Mouse (Mus musculus): Measurements from ENCODE around the gene Polr1d. TPM values are rescaled to one million over a fixed set of nuclear protein-coding genes. Genes with fewer than 3 reads are reported as not detected.

Polr1d gene
- polyA plus RNA-seq, 1 experiment from 2014 or later: 145 TPM

DNA sequence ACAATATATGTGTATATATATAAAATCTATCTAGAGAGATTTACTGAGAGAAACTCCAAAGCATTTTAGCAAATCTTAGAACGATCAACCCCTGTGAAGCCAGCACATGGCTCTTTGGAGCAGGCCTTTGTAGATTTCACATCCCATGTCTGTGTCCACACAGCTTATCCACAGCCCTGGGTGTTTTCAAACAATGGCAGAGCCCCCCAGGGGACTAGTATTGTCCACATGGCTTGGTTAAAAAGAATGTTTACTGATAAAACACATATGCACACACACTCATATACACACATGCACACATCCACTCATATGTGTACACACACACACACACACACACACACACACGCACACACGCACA, 58.2 kb downstream of the Polr1d start:
- ATAC-seq (ENCODE audit: insufficient read depth, low FRiP score): no peak
- no peaks in the 10 kb centered on the region for H3K9me3 ChIP-seq (replicated peaks; ENCODE audit: control insufficient read depth, low read length)
- 91% methylated on average over 3 of the region's 3 CpGs for WGBS
- no peak overlapping the region for H3K4me2 ChIP-seq (ENCODE audit: low read depth, low read length)
- H3K27me3 ChIP-seq (ENCODE audit: control insufficient read depth, insufficient read depth, low read length): no peaks in the 10 kb centered on the region
- H3K27ac ChIP-seq (ENCODE audit: low read length): no peak overlapping the region
- H3K4me3 ChIP-seq (replicated peaks; ENCODE audit: low read length): no peak overlapping the region
- H3K36me3 ChIP-seq (ENCODE audit: control insufficient read depth, insufficient read depth, low read length): no peaks in the 10 kb centered on the region
- H3K4me1 ChIP-seq (ENCODE audit: control insufficient read depth, insufficient read depth, low read length): no peaks in the 10 kb centered on the region; the same call in 1 of the 2 replicates
- H3K9ac ChIP-seq (ENCODE audit: low read length): no peak overlapping the region

DNA sequence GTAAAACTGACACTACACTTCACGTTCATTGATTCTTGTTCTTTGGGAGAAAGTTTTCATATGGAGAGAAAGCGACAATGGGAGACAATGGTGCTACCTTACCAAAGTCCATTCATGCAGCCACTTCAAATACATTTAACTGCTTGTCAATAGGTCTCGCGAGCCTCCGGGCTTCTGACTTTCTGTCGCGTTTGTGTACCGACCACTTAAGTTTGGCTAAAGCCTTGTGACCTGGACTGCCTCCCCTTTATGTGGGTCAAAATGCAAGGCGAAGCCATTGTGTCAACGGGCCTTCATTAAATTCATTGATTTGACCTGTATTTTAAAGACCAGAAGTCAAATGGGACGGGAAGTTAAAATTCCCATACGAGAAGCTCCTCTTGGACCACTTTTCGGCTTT, 59.1 kb downstream of the Polr1d start:
- no peak overlapping the region for H3K9ac ChIP-seq (ENCODE audit: low read length)
- H3K4me1 ChIP-seq (ENCODE audit: control insufficient read depth, insufficient read depth, low read length): no peaks in the 10 kb centered on the region; the same call in 1 of the 2 replicates
- ATAC-seq (ENCODE audit: insufficient read depth, low FRiP score): no peak
- 56% methylated on average over 13 of the region's 13 CpGs for WGBS
- H3K27ac ChIP-seq (ENCODE audit: low read length): no peak overlapping the region
- H3K27me3 ChIP-seq (ENCODE audit: control insufficient read depth, insufficient read depth, low read length): no peaks in the 10 kb centered on the region
- H3K9me3 ChIP-seq (replicated peaks; ENCODE audit: control insufficient read depth, low read length): no peaks in the 10 kb centered on the region
- H3K4me2 ChIP-seq (ENCODE audit: low read depth, low read length): no peak overlapping the region
- H3K4me3 ChIP-seq (replicated peaks; ENCODE audit: low read length): no peak overlapping the region
- H3K36me3 ChIP-seq (ENCODE audit: control insufficient read depth, insufficient read depth, low read length): no peaks in the 10 kb centered on the region

DNA sequence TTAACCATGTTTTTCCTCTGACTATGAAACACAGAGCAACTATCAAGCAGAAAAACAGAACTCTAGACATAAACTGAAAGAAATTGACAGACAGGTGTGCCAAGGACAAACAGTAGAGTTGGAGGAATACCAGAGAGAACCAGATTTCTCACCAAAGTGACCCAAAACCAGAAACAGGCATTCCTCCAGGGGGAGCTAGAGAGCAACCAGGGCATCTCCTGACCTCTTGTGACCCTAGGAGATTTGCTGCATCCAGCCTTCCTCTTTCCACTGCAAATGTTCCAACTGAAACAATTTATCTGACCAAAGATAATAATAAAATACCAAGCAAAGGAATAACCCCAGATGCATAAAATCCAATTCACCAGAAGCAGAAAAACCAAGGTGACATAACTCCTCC, 70.5 kb downstream of the Polr1d start:
- Histone ChIP-seq H3K9ac (ENCODE audit: low read length) (no peak overlapping the region), H3K36me3 (ENCODE audit: control insufficient read depth, insufficient read depth, low read length) (no peaks in the 10 kb centered on the region), H3K4me1 (ENCODE audit: control insufficient read depth, insufficient read depth, low read length) (no peaks in the 10 kb centered on the region), H3K4me2 (ENCODE audit: low read depth, low read length) (no peak overlapping the region), H3K9me3 (replicated peaks; ENCODE audit: control insufficient read depth, low read length) (no peaks in the 10 kb centered on the region), H3K27ac (ENCODE audit: low read length) (no peak overlapping the region), H3K27me3 (ENCODE audit: control insufficient read depth, insufficient read depth, low read length) (no peaks in the 10 kb centered on the region), H3K4me3 (replicated peaks; ENCODE audit: low read length) (no peak overlapping the region)
- ATAC-seq (ENCODE audit: insufficient read depth, low FRiP score): no peak

DNA sequence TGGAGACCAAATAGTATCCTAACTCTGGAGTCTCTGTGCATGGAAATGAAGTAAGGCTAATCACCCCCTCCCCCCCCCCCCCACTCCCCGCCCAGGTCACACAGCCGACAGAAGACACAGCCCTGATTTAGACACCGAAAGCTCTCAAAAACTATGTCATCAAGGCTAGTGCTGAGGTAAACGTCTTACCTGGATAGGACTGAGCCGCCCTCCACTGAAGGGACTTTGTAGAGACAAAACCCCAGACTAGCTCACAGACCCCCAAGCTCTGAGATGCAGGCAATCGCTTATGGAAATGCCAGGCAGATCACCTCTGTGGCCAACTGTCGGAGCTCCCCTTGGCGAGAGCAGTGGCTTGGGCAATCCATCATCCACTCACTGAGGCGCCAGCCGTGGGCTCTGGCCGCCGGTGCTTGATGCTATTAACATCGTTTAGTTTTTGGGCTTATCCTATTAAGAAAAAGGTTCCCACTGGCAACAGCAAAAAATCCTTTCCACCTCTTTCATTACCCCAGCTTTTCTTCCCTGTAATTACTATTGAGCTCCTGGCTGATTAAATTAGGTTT, 78.0 kb downstream of the Polr1d start:
- H3K9ac ChIP-seq (ENCODE audit: low read length): no peak overlapping the region
- WGBS: 14% methylated on average over 13 of the region's 13 CpGs
- no peak overlapping the region for H3K4me3 ChIP-seq (replicated peaks; ENCODE audit: low read length)
- no peaks in the 10 kb centered on the region; the same call in 1 of the 2 replicates for H3K27me3 ChIP-seq (ENCODE audit: control insufficient read depth, insufficient read depth, low read length)
- H3K9me3 ChIP-seq (replicated peaks; ENCODE audit: control insufficient read depth, low read length): no peaks in the 10 kb centered on the region
- H3K4me2 ChIP-seq (ENCODE audit: low read depth, low read length): no peak overlapping the region
- no peak for ATAC-seq (ENCODE audit: insufficient read depth, low FRiP score)
- no peak overlapping the region for H3K27ac ChIP-seq (ENCODE audit: low read length)
- no peaks in the 10 kb centered on the region for H3K36me3 ChIP-seq (ENCODE audit: control insufficient read depth, insufficient read depth, low read length)
- no peaks in the 10 kb centered on the region for H3K4me1 ChIP-seq (ENCODE audit: control insufficient read depth, insufficient read depth, low read length)

GRCm38 (mm10) chr5:147155449-147156133, 78.7 kb downstream of the Polr1d start:
- Histone ChIP-seq H3K4me1 (ENCODE audit: control insufficient read depth, insufficient read depth, low read length) (no peaks in the 10 kb centered on the region), H3K9me3 (replicated peaks; ENCODE audit: control insufficient read depth, low read length) (no peaks in the 10 kb centered on the region), H3K27ac (ENCODE audit: low read length) (no peak overlapping the region), H3K4me3 (replicated peaks; ENCODE audit: low read length) (no peak overlapping the region), H3K9ac (ENCODE audit: low read length) (no peak overlapping the region), H3K27me3 (ENCODE audit: control insufficient read depth, insufficient read depth, low read length) (no peaks in the 10 kb centered on the region; the same call in 1 of the 2 replicates), H3K36me3 (ENCODE audit: control insufficient read depth, insufficient read depth, low read length) (no peaks in the 10 kb centered on the region), H3K4me2 (ENCODE audit: low read depth, low read length) (no peak overlapping the region)
- WGBS: 22% methylated on average over 13 of the region's 13 CpGs
- ATAC-seq (ENCODE audit: insufficient read depth, low FRiP score): no peak

- no peaks in the 10 kb centered on the region for H3K9me3 ChIP-seq (replicated peaks; ENCODE audit: control insufficient read depth, low read length)
- no peaks in the 10 kb centered on the region; the same call in 1 of the 2 replicates for H3K27me3 ChIP-seq (ENCODE audit: control insufficient read depth, insufficient read depth, low read length)
- no peaks in the 10 kb centered on the region for H3K4me1 ChIP-seq (ENCODE audit: control insufficient read depth, insufficient read depth, low read length)
- no peak overlapping the region for H3K9ac ChIP-seq (ENCODE audit: low read length)
- no peak for ATAC-seq (ENCODE audit: insufficient read depth, low FRiP score)
- WGBS: 25% methylated on average over 3 of the region's 3 CpGs
- no peak overlapping the region for H3K4me2 ChIP-seq (ENCODE audit: low read depth, low read length)
- no peak overlapping the region for H3K27ac ChIP-seq (ENCODE audit: low read length)
- no peaks in the 10 kb centered on the region for H3K36me3 ChIP-seq (ENCODE audit: control insufficient read depth, insufficient read depth, low read length)
- no peak overlapping the region for H3K4me3 ChIP-seq (replicated peaks; ENCODE audit: low read length)
Observed at GRCm38 (mm10) chr5:147156376-147156775, 79.5 kb downstream of the Polr1d start.

DNA sequence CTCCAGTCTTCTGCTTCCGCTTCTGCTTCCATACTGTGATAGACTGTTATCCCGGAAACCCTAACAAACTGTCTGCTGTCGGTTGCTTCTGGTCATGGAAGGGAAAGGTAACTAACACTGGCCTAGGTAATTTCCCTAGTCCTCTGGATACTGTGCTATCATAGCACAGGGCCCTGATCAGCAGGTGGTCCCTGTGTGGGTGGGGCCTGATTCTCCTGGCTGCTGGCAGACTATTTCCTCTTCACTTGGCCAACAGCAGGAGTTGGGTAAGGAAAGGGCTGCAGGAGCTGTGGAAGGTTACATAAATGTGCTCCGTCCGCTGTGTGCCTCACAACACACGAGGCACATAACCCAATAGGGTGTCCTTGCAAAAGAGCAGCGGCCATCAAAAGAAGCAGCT, 80.6 kb downstream of the Polr1d start:
- WGBS: 76% methylated on average over 7 of the region's 7 CpGs
- ATAC-seq (ENCODE audit: insufficient read depth, low FRiP score): no peak

DNA sequence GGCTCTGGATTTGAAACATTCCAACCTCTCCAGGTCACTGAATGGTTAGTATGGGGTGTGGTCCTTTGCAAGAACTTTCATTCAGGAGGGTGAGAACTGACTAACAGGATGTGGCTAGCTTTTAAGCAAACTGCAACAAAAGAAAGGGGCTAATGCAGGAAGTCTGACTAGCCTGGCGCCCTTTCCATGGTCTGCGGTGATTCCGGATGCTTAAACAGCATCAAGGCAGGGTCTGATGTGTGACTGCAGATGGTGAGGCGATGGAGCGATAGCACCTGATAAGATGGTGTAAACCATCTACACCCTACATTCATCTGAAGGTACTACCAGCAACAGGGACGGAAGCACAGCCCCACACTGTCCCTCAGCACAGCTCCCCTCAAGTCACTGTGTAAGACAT, 82.5 kb downstream of the Polr1d start:
- no peaks in the 10 kb centered on the region for H3K9me3 ChIP-seq (replicated peaks; ENCODE audit: control insufficient read depth, low read length)
- no peak overlapping the region for H3K4me3 ChIP-seq (replicated peaks; ENCODE audit: low read length)
- no peaks in the 10 kb centered on the region for H3K4me1 ChIP-seq (ENCODE audit: control insufficient read depth, insufficient read depth, low read length)
- H3K36me3 ChIP-seq (ENCODE audit: control insufficient read depth, insufficient read depth, low read length): no peaks in the 10 kb centered on the region
- ATAC-seq (ENCODE audit: insufficient read depth, low FRiP score): no peak
- no peak overlapping the region for H3K27ac ChIP-seq (ENCODE audit: low read length)
- no peaks in the 10 kb centered on the region for H3K27me3 ChIP-seq (ENCODE audit: control insufficient read depth, insufficient read depth, low read length)
- no peak overlapping the region for H3K4me2 ChIP-seq (ENCODE audit: low read depth, low read length)
- WGBS: 82% methylated on average over 6 of the region's 6 CpGs
- H3K9ac ChIP-seq (ENCODE audit: low read length): no peak overlapping the region

More for the DNA sequence above, 80.6 kb downstream of the Polr1d start:
- Histone ChIP-seq H3K4me2 (ENCODE audit: low read depth, low read length) (no peak overlapping the region), H3K9me3 (replicated peaks; ENCODE audit: control insufficient read depth, low read length) (no peaks in the 10 kb centered on the region), H3K9ac (ENCODE audit: low read length) (no peak overlapping the region), H3K27me3 (ENCODE audit: control insufficient read depth, insufficient read depth, low read length) (no peaks in the 10 kb centered on the region; the same call in 1 of the 2 replicates), H3K4me1 (ENCODE audit: control insufficient read depth, insufficient read depth, low read length) (no peaks in the 10 kb centered on the region), H3K4me3 (replicated peaks; ENCODE audit: low read length) (no peak overlapping the region), H3K27ac (ENCODE audit: low read length) (no peak overlapping the region), H3K36me3 (ENCODE audit: control insufficient read depth, insufficient read depth, low read length) (no peaks in the 10 kb centered on the region)

- 66% methylated on average over 2 of the region's 2 CpGs for WGBS
- Histone ChIP-seq H3K4me3 (replicated peaks; ENCODE audit: low read length) (no peak overlapping the region), H3K4me1 (ENCODE audit: control insufficient read depth, insufficient read depth, low read length) (no peaks in the 10 kb centered on the region), H3K27ac (ENCODE audit: low read length) (no peak overlapping the region), H3K4me2 (ENCODE audit: low read depth, low read length) (no peak overlapping the region), H3K9me3 (replicated peaks; ENCODE audit: control insufficient read depth, low read length) (no peaks in the 10 kb centered on the region), H3K27me3 (ENCODE audit: control insufficient read depth, insufficient read depth, low read length) (no peaks in the 10 kb centered on the region), H3K36me3 (ENCODE audit: control insufficient read depth, insufficient read depth, low read length) (no peaks in the 10 kb centered on the region), H3K9ac (ENCODE audit: low read length) (no peak overlapping the region)
- no peak for ATAC-seq (ENCODE audit: insufficient read depth, low FRiP score)
Observed at GRCm38 (mm10) chr5:147159792-147160191, 82.9 kb downstream of the Polr1d start.
